Mouse (Mus musculus) heart, adult 2 months (tissue): Measurements from ENCODE around the gene Pnma1.

Experiments
- CTCF ChIP-seq: fragments of 200-600 bp; IDR thresholded peaks from 2 replicates; pipeline ENCODE4 v1.8.1; 2022; ENCODE audit warnings: antibody characterized with exemption, mild to moderate bottlenecking, moderate library complexity
- EP300 ChIP-seq: fragments of 200-500 bp; IDR thresholded peaks from 2 replicates; pipeline ENCODE4 v1.6.1; 2011; ENCODE audit warnings: low read depth, low read length, control low read depth; ENCODE audit not compliant: insufficient read depth
- POLR2A ChIP-seq: fragments of 200-500 bp; IDR thresholded peaks from 2 replicates; pipeline ENCODE4 v1.6.1; 2011; ENCODE audit warnings: mild to moderate bottlenecking, low read depth, low read length, control low read depth; ENCODE audit not compliant: insufficient read depth

GRCm38 (mm10) chr12:84173309-84173915 is 25.1 kb upstream of the Pnma1 start:
- TF ChIP-seq CTCF (no peak), POLR2A (no peak), EP300 (no peak)
